Mouse (Mus musculus): ENCODE results near the gene Mefv. TPM values are rescaled to one million over a fixed set of nuclear protein-coding genes. Genes with fewer than 3 reads are reported as not detected.
A peak's percentile ranks its signal among the peaks of the same experiment; 100 is the strongest.

Gene Mefv
- not detected for total RNA-seq (2021)
- long read RNA-seq, experiment 1 = 0 reads
- long read RNA-seq, experiment 2 = 0 reads

DNA sequence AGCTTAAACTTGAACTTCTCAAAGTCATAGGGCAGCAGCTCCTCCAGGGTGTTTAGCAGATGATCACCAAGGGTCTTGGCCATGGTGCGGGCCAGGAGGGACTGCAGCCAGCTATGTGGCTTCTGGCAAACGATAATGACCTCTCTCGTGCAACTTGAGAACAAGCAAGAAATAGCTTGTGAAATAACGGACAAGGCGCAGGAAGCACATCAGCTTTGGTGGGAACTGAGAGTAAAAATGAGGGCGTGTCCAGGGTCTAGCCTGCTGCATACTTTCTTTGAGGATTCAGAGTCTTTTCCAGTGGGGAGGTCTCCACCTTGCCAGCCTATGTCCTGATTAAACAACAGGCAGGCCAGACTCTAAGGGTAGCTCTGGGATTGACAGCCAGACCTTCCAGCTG lies at the start of gene Mefv:
Mefv (minus strand) TSS at position 118 of the 400 bp plus-strand sequence.
- no peak for DNase-seq (ENCODE audit: extremely low spot score in 1 of 2, low spot score in 2 of 2)
- intact Hi-C loops (cut with DNase I) = no loop called here
- Histone ChIP-seq H3K27ac (no peak within 1 kb of the TSS), H3K4me3 (no peak within 1 kb of the TSS)
- TF ChIP-seq CTCF (IDR thresholded peaks at IDR 0.05) = no peak

DNA sequence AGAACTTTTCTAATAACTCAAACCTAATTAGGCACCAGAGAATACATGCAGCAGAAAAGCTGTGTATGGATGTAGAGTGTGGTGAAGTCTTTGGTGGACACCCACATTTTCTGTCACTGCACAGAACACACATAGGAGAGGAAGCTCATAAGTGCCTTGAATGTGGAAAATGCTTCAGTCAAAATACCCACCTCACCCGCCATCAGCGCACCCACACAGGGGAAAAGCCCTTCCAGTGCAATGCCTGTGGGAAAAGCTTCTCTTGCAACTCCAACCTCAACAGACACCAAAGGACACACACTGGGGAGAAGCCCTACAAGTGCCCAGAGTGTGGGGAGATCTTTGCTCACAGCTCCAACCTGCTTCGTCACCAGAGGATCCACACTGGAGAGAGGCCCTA lies 31.1 kb upstream of the Mefv start:
- H3K27ac ChIP-seq = no peak overlapping the region
- no peak for DNase-seq (ENCODE audit: extremely low spot score in 1 of 2, low spot score in 2 of 2)
- TF ChIP-seq CTCF (IDR thresholded peaks at IDR 0.05) = no peak
- no peak overlapping the region for H3K4me3 ChIP-seq
- intact Hi-C loops (cut with DNase I) = loop anchor here (10.0 kb wide), 2 partner anchors 96 to 256 kb away; partner anchors contain the start of genes Slx4 and Zfp174

DNA sequence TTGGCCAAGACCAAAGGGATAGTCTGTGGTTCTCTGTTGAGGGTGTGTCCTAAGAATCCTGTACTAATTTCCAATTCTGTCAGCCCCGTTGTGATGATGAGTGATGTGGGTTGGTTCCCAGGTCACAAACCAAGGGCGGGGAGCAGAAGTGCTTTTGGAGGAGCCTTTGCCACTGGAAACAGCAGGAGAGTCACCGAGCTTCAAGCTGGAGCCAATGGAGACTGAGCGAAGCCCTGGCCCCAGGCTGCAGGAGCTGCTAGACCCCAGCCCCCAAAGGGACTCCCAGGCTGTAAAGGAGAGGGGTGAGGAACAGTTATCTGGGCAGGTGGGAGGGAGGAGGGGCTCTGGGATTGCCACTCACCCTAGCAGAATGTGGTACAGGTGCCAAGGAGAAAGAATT lies 27.8 kb upstream of the Mefv start:
- TF ChIP-seq CTCF (IDR thresholded peaks at IDR 0.05) = no peak
- DNase-seq (ENCODE audit: extremely low spot score in 1 of 2, low spot score in 2 of 2) = no peak
- Histone ChIP-seq H3K27ac (no peak overlapping the region), H3K4me3 (no peak overlapping the region; the same call in 1 of the 2 replicates)
- intact Hi-C loops (cut with DNase I) = loop anchor here (10.0 kb wide), 2 partner anchors 99 to 259 kb away; partner anchors contain the start of genes Slx4 and Zfp174

DNA sequence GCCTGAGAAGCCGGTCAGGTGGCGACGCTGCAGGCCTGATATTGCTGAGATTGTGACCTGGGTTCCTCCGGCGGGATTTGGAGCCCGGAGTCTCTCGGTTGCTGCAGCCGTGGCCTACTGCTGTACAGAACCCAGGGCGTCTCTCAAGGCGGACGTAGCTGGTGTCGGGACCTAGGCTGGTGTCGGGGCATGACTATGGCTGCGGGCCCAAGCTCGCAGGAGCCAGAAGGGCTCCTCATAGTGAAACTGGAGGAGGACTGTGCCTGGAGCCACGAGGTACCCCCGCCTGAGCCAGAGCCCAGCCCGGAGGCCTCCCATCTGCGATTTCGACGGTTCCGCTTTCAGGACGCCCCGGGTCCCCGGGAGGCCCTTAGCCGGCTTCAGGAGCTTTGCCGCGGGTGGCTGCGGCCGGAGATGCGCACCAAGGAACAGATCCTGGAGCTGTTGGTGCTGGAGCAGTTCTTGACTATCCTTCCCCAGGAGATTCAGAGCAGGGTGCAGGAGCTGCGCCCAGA lies 26.3 kb upstream of the Mefv start:
- Histone ChIP-seq H3K4me3 (peak overlapping the region; percentile 71), H3K27ac (peak overlapping the region; percentile 70)
- DNase-seq (ENCODE audit: extremely low spot score in 1 of 2, low spot score in 2 of 2) = no peak
- no peak for TF ChIP-seq CTCF (IDR thresholded peaks at IDR 0.05)
- intact Hi-C loops (cut with DNase I) = loop anchor here (1.0 to 10.0 kb wide), 3 partner anchors 101 to 261 kb away; partner anchors contain the start of genes Slx4 and Zfp174

DNA sequence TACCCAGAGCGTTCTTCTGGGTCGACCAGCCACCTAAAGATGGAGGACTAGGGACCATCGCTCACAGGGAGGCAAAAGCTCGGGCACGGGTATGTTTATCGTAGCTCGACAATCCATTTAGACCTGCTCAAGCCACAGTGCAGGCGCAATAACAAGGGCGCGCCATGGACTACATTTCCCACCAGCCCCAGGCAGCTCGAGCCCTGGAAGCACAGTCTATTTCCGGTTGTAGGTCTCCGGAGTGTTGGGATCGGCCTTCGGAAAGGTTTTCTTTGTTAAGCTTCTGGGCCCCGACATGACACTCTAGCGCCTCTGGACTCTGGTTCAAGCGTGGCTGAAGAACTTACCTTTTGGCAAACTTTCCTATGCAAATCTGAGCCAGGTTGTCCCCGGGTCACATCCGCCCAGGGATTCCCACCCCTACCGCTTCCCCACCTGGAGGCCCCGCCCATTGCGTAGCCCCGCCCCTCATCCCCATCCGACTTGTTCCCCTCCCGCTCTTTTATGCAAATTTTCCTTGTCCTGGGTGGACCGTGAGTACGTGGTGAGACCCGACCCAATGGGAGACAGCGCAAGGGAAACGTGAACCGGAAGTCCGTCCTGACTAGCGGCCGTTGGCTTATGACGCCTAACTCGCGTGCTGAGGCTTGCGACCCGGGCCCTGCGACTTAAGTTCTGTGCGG lies 25.7 kb upstream of the Mefv start, which contains the start of gene Zfp263:
Zfp263 (plus strand) TSS at position 591 of the 683 bp plus-strand sequence.
- H3K27ac ChIP-seq = peak within 1 kb of the TSS; percentile 94
- peak; percentile 86 to 92 for DNase-seq (ENCODE audit: extremely low spot score in 1 of 2, low spot score in 2 of 2)
- H3K4me3 ChIP-seq = peak within 1 kb of the TSS; percentile 71
- TF ChIP-seq CTCF (IDR thresholded peaks at IDR 0.05) = no peak
- intact Hi-C loops (cut with DNase I) = loop anchor here (1.0 to 10.0 kb wide), 3 partner anchors 101 to 261 kb away; partner anchors contain the start of genes Slx4 and Zfp174

DNA sequence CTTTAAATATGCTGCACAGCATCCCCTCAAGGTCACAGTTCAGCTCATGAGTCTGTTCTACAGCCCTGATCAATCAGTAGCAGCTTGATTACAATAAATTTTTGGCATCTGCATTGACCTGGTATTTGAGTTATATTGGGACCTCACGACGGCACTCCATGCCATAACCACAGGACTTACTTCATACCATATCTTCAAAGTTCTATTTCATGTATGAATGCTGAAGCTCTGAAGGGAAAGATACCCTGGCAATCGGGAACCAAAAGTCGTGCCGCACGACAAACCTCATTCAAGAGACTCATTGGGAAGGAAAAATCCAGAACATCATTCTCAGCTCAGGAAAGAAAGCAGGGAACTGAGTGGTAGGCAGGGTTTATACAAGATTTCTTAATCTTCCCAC lies 24.6 kb upstream of the Mefv start:
- no peak overlapping the region for H3K27ac ChIP-seq
- no peak for DNase-seq (ENCODE audit: extremely low spot score in 1 of 2, low spot score in 2 of 2)
- H3K4me3 ChIP-seq = no peak overlapping the region
- intact Hi-C loops (cut with DNase I) = loop anchor here (10.0 kb wide), 2 partner anchors 102 to 262 kb away; partner anchors contain the start of genes Slx4 and Zfp174
- TF ChIP-seq CTCF (IDR thresholded peaks at IDR 0.05) = no peak

DNA sequence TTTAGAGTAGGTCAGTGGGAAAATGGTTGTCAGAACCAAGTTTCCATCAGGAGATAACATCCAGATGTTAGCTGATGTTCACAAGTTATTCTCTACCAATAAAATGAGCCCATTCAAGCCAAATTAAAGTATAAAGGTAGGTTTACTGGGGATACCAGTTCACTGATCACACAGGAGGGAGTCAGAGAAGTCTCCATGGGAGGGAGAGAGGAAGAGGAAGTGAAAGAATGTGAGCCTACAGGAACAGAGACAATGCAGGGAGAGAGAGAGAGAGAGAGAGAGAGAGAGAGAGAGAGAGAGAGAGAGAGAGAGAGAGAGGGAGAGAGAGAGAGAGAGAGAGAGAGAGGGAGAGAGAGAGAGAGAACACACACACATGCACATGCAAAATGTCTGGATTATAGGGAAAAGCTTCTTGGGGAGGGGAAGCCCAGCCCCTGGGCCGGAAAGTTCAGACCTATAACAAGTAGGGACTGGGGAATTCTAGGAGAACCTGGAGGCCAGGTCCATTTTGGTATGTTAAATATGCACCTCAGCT lies 15.4 kb upstream of the Mefv start:
- no peak for DNase-seq (ENCODE audit: extremely low spot score in 1 of 2, low spot score in 2 of 2)
- Histone ChIP-seq H3K27ac (no peak overlapping the region), H3K4me3 (no peak overlapping the region)
- intact Hi-C loops (cut with DNase I) = no loop called here
- no peak for TF ChIP-seq CTCF (IDR thresholded peaks at IDR 0.05)

DNA sequence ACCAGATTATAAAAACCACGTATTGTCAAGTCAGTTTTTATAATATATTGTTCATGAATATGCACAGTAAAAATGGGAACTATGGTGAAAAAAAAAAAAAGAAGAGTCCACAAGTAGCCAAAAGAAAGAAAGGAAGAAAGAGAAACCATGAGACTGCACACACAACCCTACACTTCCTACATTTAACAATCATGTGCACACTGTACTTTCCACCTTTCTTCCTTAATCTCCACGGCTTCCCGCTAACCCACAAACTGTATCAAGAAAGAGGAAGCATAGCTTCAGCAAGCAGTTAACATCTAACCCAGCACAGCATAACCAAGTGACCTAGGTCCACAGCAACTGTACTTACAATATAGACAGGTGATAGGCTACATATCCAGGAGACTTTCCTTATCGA lies 14.7 kb upstream of the Mefv start:
- H3K27ac ChIP-seq = no peak overlapping the region
- no peak overlapping the region for H3K4me3 ChIP-seq
- intact Hi-C loops (cut with DNase I) = no loop called here
- no peak for DNase-seq (ENCODE audit: extremely low spot score in 1 of 2, low spot score in 2 of 2)
- no peak for TF ChIP-seq CTCF (IDR thresholded peaks at IDR 0.05)

DNA sequence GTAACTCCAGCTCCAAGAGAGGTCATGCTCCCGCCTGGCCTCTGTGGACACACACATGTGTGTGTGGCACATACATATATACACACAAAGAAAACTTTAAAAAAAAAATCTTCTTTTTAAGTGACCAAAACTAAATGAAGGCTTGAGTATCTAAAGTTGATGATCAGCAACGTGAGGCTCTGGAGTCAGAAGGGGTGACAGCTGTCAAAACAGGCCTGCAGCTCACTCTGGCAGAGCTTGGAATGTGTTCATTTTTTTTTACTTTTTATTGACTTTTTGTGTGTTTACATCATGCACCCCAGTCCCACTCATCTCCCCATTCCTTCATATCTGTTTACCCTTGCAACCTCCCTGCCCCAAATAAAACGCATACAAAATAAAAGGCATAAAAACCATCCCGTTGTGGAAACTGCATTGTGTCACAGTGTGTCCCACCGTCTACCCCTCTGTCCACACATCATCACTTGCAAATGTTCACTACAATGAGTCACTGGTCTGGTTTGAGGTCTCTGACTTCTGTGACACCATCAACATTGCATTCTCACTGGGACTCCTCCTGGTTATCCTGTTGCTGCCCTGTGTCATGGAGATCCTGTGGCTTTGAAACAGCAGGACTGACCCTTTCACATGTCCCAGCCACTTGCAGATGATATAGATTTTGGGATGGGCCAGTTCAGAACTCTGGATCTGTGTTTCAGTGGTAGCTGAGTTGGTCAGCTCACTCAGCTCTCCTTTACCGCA lies 10.3 kb upstream of the Mefv start:
- no peak overlapping the region for H3K4me3 ChIP-seq
- DNase-seq (ENCODE audit: extremely low spot score in 1 of 2, low spot score in 2 of 2) = no peak
- H3K27ac ChIP-seq = no peak overlapping the region
- intact Hi-C loops (cut with DNase I) = no loop called here
- TF ChIP-seq CTCF (IDR thresholded peaks at IDR 0.05) = no peak

DNA sequence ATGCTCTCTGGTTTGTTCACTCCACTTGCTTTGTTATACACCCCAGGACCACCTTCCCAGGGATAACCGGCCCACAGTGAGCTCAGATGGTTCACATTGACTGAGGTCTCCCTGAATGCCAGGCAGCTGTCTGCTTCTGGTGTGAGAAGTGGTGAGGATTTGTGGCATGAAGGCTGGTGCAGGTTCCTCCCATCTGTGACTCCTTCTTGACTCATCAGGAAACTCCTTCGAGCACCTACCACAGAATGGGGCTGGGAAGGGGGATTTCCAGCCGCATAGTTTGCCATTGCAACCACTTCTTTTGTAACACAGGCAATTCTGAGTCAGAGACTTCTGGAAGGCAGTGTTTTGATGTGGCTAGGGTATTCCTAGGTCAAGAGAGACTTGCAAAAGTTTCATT lies 5.3 kb upstream of the Mefv start:
- intact Hi-C loops (cut with DNase I) = no loop called here
- H3K27ac ChIP-seq = no peak overlapping the region
- TF ChIP-seq CTCF (IDR thresholded peaks at IDR 0.05) = no peak
- DNase-seq (ENCODE audit: extremely low spot score in 1 of 2, low spot score in 2 of 2) = no peak
- H3K4me3 ChIP-seq = no peak overlapping the region

DNA sequence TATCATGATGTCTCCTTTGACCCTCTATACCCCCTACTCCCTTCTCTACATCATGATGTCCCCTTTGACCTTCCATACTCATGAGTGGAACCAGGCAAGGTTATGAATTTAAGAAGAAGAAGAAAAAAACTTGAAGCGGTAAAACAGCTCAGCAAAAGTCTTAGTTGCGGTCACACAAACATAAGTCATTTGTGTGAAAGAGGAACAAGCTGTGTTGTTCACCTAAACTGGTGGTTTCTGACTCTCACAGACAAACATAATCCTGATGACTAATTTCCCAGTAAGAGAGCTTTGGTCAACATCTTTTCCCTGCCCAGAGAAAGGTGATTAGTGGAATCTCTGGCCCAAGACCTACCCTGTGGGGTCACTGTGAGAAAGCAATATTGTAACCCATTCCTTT lies 3.2 kb downstream of the Mefv start:
- Histone ChIP-seq H3K27ac (no peak overlapping the region), H3K4me3 (no peak overlapping the region)
- no peak for DNase-seq (ENCODE audit: extremely low spot score in 1 of 2, low spot score in 2 of 2)
- intact Hi-C loops (cut with DNase I) = no loop called here
- no peak for TF ChIP-seq CTCF (IDR thresholded peaks at IDR 0.05)

DNA sequence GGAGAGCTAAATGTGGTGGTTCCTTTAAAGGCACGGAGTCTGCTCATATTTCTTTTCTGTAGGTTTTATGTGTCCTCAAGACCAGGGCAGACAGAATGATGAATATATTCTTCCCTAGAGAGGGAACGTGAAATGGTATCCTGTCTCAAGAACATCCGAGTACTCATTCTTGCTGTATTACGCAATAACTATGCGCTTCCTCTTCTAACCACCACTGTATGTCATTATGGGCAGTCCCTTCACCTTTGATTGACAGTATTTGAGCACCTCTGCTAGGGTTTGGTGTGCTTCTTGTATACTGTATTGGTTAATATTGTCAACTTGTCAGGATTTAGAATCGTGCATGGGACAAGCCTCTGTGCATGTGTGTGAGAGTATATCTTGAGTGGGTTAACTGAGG lies 11.2 kb downstream of the Mefv start:
- no peak for TF ChIP-seq CTCF (IDR thresholded peaks at IDR 0.05)
- Histone ChIP-seq H3K27ac (no peak overlapping the region), H3K4me3 (no peak overlapping the region)
- no peak for DNase-seq (ENCODE audit: extremely low spot score in 1 of 2, low spot score in 2 of 2)
- intact Hi-C loops (cut with DNase I) = no loop called here

All from left cerebral cortex, adult 2 months (tissue).